Mouse (Mus musculus) forebrain, embryonic 15.5 days (tissue): ENCODE data around the gene Msh6. TPM values are rescaled to one million over a fixed set of nuclear protein-coding genes. Genes with fewer than 3 reads are reported as not detected.
A peak's percentile ranks its signal among the peaks of the same experiment; 100 is the strongest.
"Not testable (repeated sequence)": the region's sequence is repeated elsewhere in the genome, so short reads cannot be mapped to it uniquely, and the experiment has no call there.

ENCODE experiments used
- ATAC-seq: fragments of 200-750 bp; cut with Nextera tagmentation; replicated peaks from 2 replicates; pipeline ENCODE4 v1.8.0; 2017; ENCODE audit warnings: mild to moderate bottlenecking, moderate TSS enrichment, moderate library complexity
- H3K27ac ChIP-seq: fragments of 300-500 bp; sonication (generic); replicated peaks from 2 replicates; pipeline ENCODE4 v1.5.1; 2015; ENCODE audit warnings: mild to moderate bottlenecking, inconsistent platforms
- H3K27me3 ChIP-seq: fragments of 300-500 bp; sonication (generic); 2 replicates; pipeline ENCODE4 v1.6.1; 2015; ENCODE audit warnings: inconsistent platforms
- H3K36me3 ChIP-seq: fragments of 300-500 bp; sonication (generic); 2 replicates; pipeline ENCODE4 v1.6.1; 2015; ENCODE audit warnings: mild to moderate bottlenecking, inconsistent platforms
- H3K4me1 ChIP-seq: fragments of 300-500 bp; sonication (generic); 2 replicates; pipeline ENCODE4 v1.6.1; 2015; ENCODE audit warnings: inconsistent platforms
- H3K4me2 ChIP-seq: fragments of 300-500 bp; sonication (generic); replicated peaks from 2 replicates; pipeline ENCODE4 v1.6.1; 2015; ENCODE audit warnings: mild to moderate bottlenecking, inconsistent platforms
- H3K4me3 ChIP-seq: fragments of 300-500 bp; sonication (generic); 2 replicates; pipeline ENCODE4 v1.5.1; 2015; ENCODE audit warnings: mild to moderate bottlenecking, inconsistent platforms
- H3K9ac ChIP-seq: fragments of 300-500 bp; sonication (generic); replicated peaks from 2 replicates; pipeline ENCODE4 v1.6.1; 2015; ENCODE audit warnings: mild to moderate bottlenecking, inconsistent platforms
- H3K9me3 ChIP-seq: fragments of 300-500 bp; sonication (generic); 2 replicates; pipeline ENCODE4 v1.6.1; 2016; ENCODE audit warnings: inconsistent platforms
- WGBS: fragments of 180-500 bp; shearing (Covaris S2); methylation state at CpG from one replicate; pipeline ENCODE4 v1.1.7; 2015; ENCODE audit warnings: mixed read lengths; 5-methylcytosine and 5-hydroxymethylcytosine counted together
- polyA plus RNA-seq: library from polyadenylated mRNA; unstranded; fragments of >200 nt; fragmentation: Nextera tagmentation; extraction: Ambion mirVana; gene quantifications from 2 replicates; pipeline ENCODE4 v1.2.1, GENCODE M21; 2015

Msh6 gene
- polyA plus RNA-seq, 1 experiment from 2014 or later: 42.7 TPM

DNA sequence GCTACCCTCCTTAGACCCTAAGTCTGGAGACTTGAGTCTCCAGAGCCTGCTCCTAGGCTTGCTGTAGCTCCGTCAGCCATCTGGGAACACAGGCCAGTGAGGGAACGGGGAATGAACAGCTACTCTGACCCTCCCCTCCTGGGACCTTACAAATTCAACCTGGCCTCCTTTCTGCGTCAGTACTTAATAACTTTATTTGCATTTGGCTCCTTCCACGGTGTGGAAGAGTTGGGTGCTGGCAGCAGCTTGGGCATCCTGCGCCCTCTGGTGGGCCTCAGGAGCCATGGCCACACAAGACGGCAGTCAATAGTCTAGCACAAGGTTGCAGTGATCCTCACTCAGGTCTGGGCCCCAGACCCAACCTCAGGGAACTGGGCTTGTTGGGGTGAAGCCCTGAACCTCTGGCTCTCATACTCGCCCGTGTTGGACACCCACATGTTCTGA lies 6.4 kb upstream of the Msh6 start:
- not testable (repeated sequence) for H3K9ac ChIP-seq, H3K4me2 ChIP-seq, H3K4me1 ChIP-seq, H3K27me3 ChIP-seq, H3K36me3 ChIP-seq, H3K27ac ChIP-seq, H3K4me3 ChIP-seq, H3K9me3 ChIP-seq
- 34% methylated on average over 7 of the region's 8 CpGs for WGBS
- peak; percentile 81 for ATAC-seq

DNA sequence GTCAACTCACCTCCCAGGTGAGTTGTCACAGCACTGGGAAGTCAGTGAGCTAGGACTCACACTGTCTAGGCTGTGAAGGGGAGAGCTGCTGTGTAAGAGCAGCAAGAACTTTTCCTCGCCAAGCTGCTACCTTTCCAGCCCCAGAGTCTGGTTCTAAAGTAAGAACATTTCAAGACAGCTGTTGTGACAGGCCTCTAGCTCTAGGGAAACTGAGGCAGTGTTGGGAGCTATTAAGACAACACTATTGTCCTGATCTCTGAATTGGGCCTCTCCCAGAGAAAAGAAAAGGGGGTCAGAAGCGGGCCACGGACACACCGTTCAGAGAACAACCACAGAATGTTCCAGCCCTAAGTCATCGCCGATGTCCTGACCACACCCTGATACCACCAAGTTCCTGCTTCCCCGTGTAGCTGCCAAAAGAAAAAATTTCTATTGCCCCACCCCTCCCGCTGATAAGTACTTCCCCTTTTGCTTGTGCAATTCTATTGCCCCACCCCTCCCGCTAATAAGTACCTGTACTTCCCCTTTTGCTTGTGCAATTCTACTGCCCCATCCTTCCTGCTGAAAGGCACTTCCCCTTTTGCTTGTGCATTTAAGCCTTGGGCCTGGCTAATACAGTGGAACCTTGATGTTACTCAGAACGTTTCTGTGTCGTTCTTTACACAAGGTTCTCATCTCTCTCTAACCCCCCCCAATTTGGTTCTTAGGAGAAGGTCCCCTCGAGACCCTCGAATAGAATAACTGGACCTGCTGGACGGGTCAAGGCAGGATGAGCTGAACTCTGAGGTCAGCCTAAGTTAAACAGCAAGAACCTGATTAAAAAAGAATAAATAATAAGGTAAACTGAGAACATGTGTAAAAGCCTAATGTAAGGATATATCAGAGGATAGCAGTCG lies 2.9 kb upstream of the Msh6 start:
- not testable (repeated sequence) for ATAC-seq, H3K9ac ChIP-seq, H3K4me2 ChIP-seq, H3K9me3 ChIP-seq, H3K4me3 ChIP-seq, H3K36me3 ChIP-seq, H3K27me3 ChIP-seq, H3K27ac ChIP-seq
- H3K4me1 ChIP-seq: peaks cover 18% of the 10 kb centered on the region
- WGBS: 92% methylated on average over 15 of the region's 15 CpGs

DNA sequence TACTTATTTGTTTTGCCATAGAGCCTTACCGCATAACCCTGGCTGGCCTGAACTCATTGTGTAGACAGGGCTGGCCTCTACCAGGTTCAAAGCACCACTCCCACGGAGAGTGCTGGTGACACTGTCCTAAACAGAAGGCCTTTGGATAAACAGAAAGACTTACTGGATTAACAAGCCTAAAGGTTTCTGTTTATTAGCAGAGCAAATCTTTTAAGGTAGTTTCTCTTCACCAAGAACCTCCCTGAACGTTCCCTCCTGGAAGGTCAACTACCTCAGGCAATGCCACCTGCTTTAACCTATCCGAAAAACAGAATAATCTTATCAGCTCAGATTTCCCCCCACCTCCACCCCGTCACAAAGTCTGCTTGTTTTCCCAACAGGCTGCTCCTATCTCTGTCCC lies 2.0 kb upstream of the Msh6 start:
- 83% methylated on average over 5 of the region's 5 CpGs for WGBS
- no peaks in the 10 kb centered on the region for H3K27me3 ChIP-seq
- peaks cover 18% of the 10 kb centered on the region for H3K4me1 ChIP-seq
- H3K27ac ChIP-seq: no peak overlapping the region
- no peak for ATAC-seq
- H3K9ac ChIP-seq: no peak overlapping the region
- no peak overlapping the region for H3K4me3 ChIP-seq
- no peaks in the 10 kb centered on the region for H3K9me3 ChIP-seq
- H3K4me2 ChIP-seq: no peak overlapping the region
- no peaks in the 10 kb centered on the region for H3K36me3 ChIP-seq

DNA sequence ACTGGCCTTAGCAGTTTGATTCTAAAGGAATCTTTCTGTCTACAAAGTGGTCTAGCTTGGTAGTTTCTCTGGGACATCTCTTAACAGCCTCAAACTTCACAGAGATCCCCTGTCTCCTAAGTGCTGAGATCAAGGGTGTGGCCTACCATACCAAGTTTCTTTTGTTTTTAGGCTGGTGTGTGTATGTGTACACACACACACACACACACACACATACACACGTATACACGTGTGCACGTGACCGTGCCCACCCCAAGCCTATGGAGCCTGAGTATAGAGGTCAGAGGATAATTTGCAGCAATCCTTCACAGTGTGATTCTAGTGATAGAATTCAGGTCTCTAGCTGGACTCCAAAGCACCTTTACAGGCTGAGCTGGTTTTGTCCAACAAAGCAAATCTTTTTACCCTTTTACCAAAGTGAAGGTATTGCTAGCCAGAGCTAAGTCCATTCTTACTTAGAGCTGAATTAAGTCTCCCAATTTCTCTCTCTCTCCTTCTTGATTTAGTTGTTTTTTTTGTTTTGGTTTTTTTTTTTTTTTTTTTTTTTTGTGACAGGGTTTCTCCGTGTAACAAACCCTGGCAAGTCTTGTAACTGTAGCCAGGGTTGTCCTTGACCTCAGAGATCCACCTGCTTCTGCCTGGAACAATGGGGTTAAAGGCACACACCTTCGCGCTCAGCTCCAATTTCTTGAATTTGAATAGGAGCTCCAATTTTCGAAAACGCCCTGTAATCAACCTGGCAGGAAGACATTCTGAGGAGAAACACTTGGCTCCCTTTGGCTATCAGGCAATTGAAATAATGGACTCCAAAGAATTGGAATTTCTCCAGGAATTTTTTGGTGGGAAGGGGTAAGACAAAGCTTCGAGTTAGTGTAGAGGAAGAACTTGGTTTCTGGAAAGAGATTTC lies 1.3 kb upstream of the Msh6 start:
- Histone ChIP-seq H3K4me3 (peak overlapping the region; percentile 99), H3K4me2 (no peak overlapping the region), H3K4me1 (peaks cover 18% of the 10 kb centered on the region), H3K27ac (no peak overlapping the region), H3K9me3 (no peaks in the 10 kb centered on the region), H3K27me3 (no peaks in the 10 kb centered on the region), H3K9ac (0 out of 2 replicates have a peak overlapping the region, but pooled peaks have one; percentile 64), H3K36me3 (no peaks in the 10 kb centered on the region)
- WGBS: 69% methylated on average over 10 of the region's 10 CpGs
- ATAC-seq: no peak

DNA sequence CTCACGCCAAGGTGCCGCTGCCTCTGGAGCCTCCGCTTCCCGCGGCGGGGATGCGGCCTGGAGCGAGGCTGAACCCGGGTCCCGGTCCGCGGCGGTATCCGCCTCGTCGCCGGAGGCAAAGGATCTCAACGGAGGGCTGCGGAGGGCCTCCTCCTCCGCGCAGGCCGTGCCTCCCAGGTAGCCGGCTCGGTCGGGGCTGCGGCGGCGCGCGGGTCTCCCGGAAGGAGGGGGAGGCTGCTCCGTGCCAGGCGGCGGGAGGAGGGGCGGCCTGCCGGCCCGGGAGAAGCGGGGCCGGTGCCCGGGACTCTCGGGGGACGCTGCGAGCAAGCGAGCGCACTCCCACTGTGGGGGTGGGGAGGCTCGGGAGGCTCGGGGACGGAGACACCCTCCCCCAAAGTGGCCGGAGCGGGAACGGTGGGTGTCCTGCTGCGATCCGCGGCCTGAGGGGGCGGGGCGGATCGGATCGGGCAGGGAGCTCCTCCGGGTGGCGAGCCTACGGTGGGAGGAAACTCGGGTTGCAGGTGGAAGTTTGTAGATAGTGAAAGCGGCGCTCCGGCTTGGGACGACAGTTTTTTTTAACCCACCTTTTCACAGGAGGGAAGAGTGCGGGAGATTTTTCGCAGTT lies 479 bp downstream of the Msh6 start:
- Histone ChIP-seq H3K27me3 (no peaks in the 10 kb centered on the region), H3K9ac (peak overlapping the region; percentile 89), H3K27ac (peak overlapping the region; percentile 92), H3K4me1 (peaks cover 18% of the 10 kb centered on the region), H3K4me3 (peak overlapping the region; percentile 99), H3K9me3 (no peaks in the 10 kb centered on the region), H3K4me2 (peak overlapping the region; percentile 84), H3K36me3 (no peaks in the 10 kb centered on the region)
- peak; percentile 73 for ATAC-seq
- WGBS: 0% methylated on average over 51 of the region's 68 CpGs

DNA sequence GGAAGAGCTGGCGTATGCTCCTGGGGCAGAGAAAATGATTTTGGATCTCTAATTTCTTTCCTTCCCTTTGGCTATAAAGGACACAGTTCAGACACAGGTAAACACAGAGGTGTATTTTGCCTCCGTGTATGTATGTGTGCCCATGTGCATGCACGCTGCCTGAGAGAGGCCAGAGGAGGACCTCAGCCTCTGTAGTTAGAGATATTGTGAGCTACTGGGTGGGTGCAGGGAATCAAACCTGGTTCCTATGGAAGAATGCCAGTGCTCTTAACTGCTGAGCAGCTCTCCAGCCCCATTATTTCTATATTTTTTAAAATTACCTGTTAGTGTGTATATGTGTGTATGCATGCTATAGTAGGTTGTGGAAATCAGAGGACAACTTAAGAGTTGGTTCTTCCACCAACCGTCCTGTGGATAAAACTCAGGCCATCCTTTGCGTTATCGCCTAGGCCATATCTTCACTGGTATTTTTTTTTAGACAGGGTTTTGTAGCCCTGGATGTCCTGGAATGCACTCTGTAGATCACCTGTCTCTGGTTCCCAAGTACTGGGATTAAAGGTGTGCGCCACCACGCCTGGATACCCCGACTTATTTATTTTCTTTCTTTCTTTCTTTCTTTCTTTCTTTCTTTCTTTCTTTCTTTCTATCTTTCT lies 1.4 kb downstream of the Msh6 start:
- peaks cover 18% of the 10 kb centered on the region for H3K4me1 ChIP-seq
- no peak overlapping the region for H3K27ac ChIP-seq
- peak overlapping the region; percentile 89; the same call in 1 of the 2 replicates for H3K9ac ChIP-seq
- no peak for ATAC-seq
- H3K4me2 ChIP-seq: peak overlapping the region; percentile 84
- WGBS: 72% methylated on average over 9 of the region's 9 CpGs
- 0 out of 2 replicates have a peak, but pooled peaks cover 2% of the 10 kb centered on the region for H3K36me3 ChIP-seq
- no peaks in the 10 kb centered on the region for H3K27me3 ChIP-seq
- H3K4me3 ChIP-seq: peak overlapping the region; percentile 99
- H3K9me3 ChIP-seq: no peaks in the 10 kb centered on the region

DNA sequence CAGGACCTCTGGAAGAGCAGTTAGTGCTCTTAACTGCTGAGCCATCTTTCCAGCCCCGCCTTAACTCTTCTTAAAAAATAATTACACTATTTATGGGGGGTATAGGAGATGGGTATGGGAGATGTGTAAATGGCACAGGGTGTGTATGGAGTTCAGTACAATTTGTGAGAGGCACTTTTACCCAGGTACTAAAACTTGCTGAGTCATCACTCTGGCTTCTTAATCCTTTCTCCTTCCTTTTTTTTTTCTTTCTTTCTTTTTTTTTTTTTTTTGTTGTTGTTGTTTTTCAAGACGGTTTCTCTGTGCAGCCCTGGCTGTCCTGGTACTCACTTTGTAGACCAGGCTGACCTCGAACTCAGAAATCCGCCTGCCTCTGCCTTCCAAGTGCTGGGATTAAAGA lies 2.1 kb downstream of the Msh6 start:
- not testable (repeated sequence) for H3K4me3 ChIP-seq, H3K4me2 ChIP-seq, H3K9ac ChIP-seq, H3K36me3 ChIP-seq, H3K9me3 ChIP-seq, H3K27ac ChIP-seq, H3K27me3 ChIP-seq, ATAC-seq
- peaks cover 18% of the 10 kb centered on the region for H3K4me1 ChIP-seq
- WGBS: 86% methylated on average over 4 of the region's 4 CpGs

DNA sequence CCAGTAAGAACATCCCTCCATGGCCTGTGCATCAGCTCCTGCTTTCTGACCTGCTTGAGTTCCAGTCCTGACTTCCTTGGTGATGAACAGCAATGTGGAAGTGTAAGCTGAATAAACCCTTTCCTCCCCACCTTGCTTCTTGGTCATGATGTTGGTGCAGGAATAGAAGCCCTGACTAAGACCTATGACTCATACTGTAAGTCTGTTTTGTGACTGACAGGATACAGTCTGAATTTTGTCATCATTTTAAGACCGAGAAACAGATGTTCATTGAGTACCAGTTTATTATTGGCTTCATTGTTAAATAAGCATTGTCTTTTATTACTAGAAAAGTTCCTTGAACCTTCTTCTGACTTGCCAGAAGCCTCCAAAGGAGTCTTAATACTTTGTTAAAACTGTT lies 4.8 kb downstream of the Msh6 start:
- H3K27me3 ChIP-seq, ATAC-seq, H3K4me3 ChIP-seq, H3K9me3 ChIP-seq, H3K9ac ChIP-seq, H3K4me2 ChIP-seq, H3K27ac ChIP-seq: not testable (repeated sequence)
- Histone ChIP-seq H3K36me3 (peaks cover 16% of the 10 kb centered on the region), H3K4me1 (peaks cover 11% of the 10 kb centered on the region)
- WGBS: 82% methylated on average over 1 of the region's 1 CpGs

DNA sequence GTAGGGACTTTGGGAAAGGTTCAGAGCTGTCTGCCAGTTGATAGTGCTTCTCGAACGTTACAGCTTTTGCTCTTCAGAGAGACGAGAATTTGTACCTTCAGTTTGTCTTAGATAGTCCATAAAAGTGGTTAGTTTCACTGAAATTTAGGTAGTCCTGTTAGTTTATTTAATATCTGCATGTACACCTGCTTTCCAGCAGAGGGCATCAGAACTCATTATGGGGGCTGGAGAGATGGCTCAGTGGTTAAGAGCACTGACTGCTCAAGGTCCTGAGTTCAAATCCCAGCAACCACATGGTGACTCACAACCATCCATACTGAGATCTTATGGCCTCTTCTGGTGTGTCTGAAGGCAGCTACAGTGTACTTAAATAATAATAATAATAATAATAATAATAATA lies 7.2 kb downstream of the Msh6 start:
- 95% methylated on average over 3 of the region's 3 CpGs for WGBS
- H3K27ac ChIP-seq: no peak overlapping the region
- no peak overlapping the region for H3K4me3 ChIP-seq
- no peaks in the 10 kb centered on the region for H3K9me3 ChIP-seq
- no peak overlapping the region for H3K4me2 ChIP-seq
- ATAC-seq: no peak
- H3K9ac ChIP-seq: no peak overlapping the region
- no peaks in the 10 kb centered on the region for H3K27me3 ChIP-seq
- H3K4me1 ChIP-seq: peaks cover 1% of the 10 kb centered on the region; the same call in 1 of the 2 replicates
- H3K36me3 ChIP-seq: peaks cover 38% of the 10 kb centered on the region

DNA sequence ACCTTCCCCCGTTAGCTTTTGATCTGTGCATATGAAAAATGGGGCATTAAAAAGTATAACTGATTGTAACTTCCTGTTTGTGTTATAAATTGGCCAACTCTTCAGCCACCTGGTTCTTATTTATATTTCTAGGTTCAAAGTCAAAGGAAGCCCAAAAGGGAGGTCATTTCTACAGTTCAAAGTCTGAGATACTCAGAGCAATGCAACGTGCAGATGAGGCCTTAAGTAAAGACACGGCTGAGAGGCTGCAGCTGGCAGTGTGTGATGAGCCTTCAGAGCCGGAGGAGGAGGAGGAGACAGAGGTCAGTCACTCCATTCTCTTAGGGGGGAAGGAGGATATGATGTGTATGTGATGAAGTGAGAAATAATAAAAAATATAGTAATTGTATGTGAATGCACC lies 8.5 kb downstream of the Msh6 start:
- Histone ChIP-seq H3K9me3 (no peaks in the 10 kb centered on the region), H3K27ac (no peak overlapping the region), H3K4me3 (no peak overlapping the region), H3K9ac (no peak overlapping the region), H3K4me1 (peaks cover 3% of the 10 kb centered on the region; the same call in 1 of the 2 replicates), H3K27me3 (no peaks in the 10 kb centered on the region), H3K36me3 (peaks cover 50% of the 10 kb centered on the region), H3K4me2 (no peak overlapping the region)
- ATAC-seq: no peak
- WGBS: 82% methylated on average over 4 of the region's 4 CpGs

DNA sequence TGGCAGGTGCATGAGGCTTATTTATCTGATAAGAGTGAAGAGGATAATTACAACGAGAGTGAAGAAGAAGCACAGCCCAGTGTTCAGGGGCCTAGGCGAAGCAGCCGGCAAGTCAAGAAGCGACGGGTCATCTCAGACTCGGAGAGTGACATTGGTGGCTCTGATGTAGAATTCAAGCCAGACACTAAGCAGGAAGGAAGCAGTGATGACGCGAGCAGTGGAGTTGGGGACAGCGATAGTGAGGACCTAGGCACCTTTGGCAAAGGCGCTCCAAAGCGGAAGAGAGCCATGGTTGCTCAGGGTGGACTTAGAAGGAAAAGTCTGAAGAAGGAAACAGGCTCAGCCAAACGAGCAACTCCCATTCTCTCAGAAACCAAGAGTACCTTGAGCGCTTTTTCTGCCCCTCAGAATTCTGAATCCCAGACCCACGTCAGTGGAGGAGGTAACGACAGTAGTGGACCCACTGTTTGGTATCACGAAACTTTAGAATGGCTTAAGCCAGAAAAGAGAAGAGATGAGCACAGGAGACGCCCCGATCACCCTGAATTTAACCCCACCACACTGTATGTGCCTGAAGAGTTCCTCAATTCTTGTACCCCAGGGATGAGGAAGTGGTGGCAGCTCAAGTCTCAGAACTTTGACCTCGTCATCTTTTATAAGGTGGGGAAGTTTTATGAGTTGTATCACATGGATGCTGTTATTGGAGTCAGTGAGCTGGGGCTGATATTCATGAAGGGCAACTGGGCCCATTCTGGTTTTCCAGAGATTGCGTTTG lies 9.8 kb downstream of the Msh6 start:
- H3K27ac ChIP-seq: no peak overlapping the region
- H3K4me2 ChIP-seq: no peak overlapping the region
- H3K27me3 ChIP-seq: no peaks in the 10 kb centered on the region
- WGBS: 93% methylated on average over 20 of the region's 20 CpGs
- ATAC-seq: no peak
- no peaks in the 10 kb centered on the region for H3K9me3 ChIP-seq
- peaks cover 63% of the 10 kb centered on the region for H3K36me3 ChIP-seq
- H3K4me1 ChIP-seq: peaks cover 3% of the 10 kb centered on the region; the same call in 1 of the 2 replicates
- no peak overlapping the region for H3K9ac ChIP-seq
- H3K4me3 ChIP-seq: no peak overlapping the region
